Mouse (Mus musculus): Measurements from ENCODE around the gene Nlgn2.

- no peak for TF ChIP-seq CTCF (IDR thresholded peaks at IDR 0.05; ENCODE audit: low read depth, low read length)
- TF ChIP-seq POLR2A (IDR thresholded peaks at IDR 0.05; ENCODE audit: insufficient read depth, low read length) = no peak
These were observed 39.7 kb downstream of the Nlgn2 start for GRCm38 (mm10) chr11:69797924-69798323.

Measured in ES-Bruce4 (cell line).